Mouse (Mus musculus) liver, postnatal 0 days (tissue): ENCODE results near the gene Zfp202.

ENCODE experiments used
- CTCF ChIP-seq: sonication (generic); IDR thresholded peaks from 2 replicates; pipeline ENCODE4 v1.5.1; 2016; ENCODE audit warnings: antibody characterized with exemption, low read depth
- EP300 ChIP-seq: IDR thresholded peaks from 2 replicates; pipeline ENCODE4 v1.6.1; 2016; ENCODE audit warnings: antibody characterized with exemption, low read depth, mild to moderate bottlenecking

DNA sequence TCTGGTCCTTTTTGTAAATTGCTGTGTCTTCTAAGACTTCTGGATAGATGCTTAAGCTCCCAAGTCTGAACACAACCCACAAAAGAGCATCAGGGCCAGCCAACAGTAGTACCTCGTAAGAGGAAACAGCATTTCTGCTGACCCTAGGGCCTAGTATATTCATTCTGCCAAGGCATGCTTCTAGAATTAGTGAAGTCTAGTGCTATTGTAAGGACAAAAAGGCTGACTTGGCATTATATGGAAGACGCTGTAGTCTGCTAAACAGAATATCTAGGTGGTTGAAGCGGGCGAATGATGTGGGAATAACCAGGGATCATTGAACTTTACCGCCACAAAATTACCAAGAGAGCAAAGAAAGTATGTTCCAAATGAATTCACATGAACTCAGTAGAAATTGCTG lies 21.9 kb downstream of the Zfp202 start:
- TF ChIP-seq CTCF, result no peak
- no peak for TF ChIP-seq EP300
